Mouse (Mus musculus): ENCODE data around the gene Amy1. TPM values are rescaled to one million over a fixed set of nuclear protein-coding genes. Genes with fewer than 3 reads are reported as not detected.
"Not testable (repeated sequence)": the region's sequence is repeated elsewhere in the genome, so short reads cannot be mapped to it uniquely, and the experiment has no call there.

Gene Amy1
- total RNA-seq (2015; ENCODE audit: low replicate concordance) = 5.9 TPM in 1 of 2 replicates, not detected in the other
- 3.9 and 16.8 TPM in 2 replicates for total RNA-seq (2017; ENCODE audit: low replicate concordance)

GRCm38 (mm10) chr3:113606599-113606998 is at the start of gene Amy1:
Gene Amy1 (minus strand): TSS chr3:113606699.
- no peak for ATAC-seq (replicated peaks; ENCODE audit: low FRiP score, poor library complexity, severe bottlenecking)

GRCm38 (mm10) chr3:113654335-113654734 is 47.8 kb upstream of the Amy1 start:
- no peak for ATAC-seq (replicated peaks; ENCODE audit: low FRiP score, poor library complexity, severe bottlenecking)

GRCm38 (mm10) chr3:113651386-113651785 is 44.9 kb upstream of the Amy1 start:
- not testable (repeated sequence) for ATAC-seq (replicated peaks; ENCODE audit: low FRiP score, poor library complexity, severe bottlenecking)

- ATAC-seq (replicated peaks; ENCODE audit: low FRiP score, poor library complexity, severe bottlenecking) = no peak
Measured at GRCm38 (mm10) chr3:113639545-113639944, 33.0 kb upstream of the Amy1 start.

- no peak for ATAC-seq (replicated peaks; ENCODE audit: low FRiP score, poor library complexity, severe bottlenecking)
Measured at GRCm38 (mm10) chr3:113634220-113634619, 27.7 kb upstream of the Amy1 start.

- ATAC-seq (replicated peaks; ENCODE audit: low FRiP score, poor library complexity, severe bottlenecking) = peak; percentile 40
Measured at GRCm38 (mm10) chr3:113631611-113632010, 25.1 kb upstream of the Amy1 start.

GRCm38 (mm10) chr3:113630564-113630963 is 24.1 kb upstream of the Amy1 start:
- ATAC-seq (replicated peaks; ENCODE audit: low FRiP score, poor library complexity, severe bottlenecking) = peak; percentile 56

- peak; percentile 80 for ATAC-seq (replicated peaks; ENCODE audit: low FRiP score, poor library complexity, severe bottlenecking)
Measured at GRCm38 (mm10) chr3:113629606-113630359, 23.3 kb upstream of the Amy1 start, which contains the start of gene Rnpc3. Gene Rnpc3 (minus strand): TSS chr3:113630149.

GRCm38 (mm10) chr3:113590844-113591243 is 15.7 kb downstream of the Amy1 start:
- no peak for ATAC-seq (replicated peaks; ENCODE audit: low FRiP score, poor library complexity, severe bottlenecking)

GRCm38 (mm10) chr3:113574578-113574977 is 31.9 kb downstream of the Amy1 start:
- no peak for ATAC-seq (replicated peaks; ENCODE audit: low FRiP score, poor library complexity, severe bottlenecking)

- no peak for ATAC-seq (replicated peaks; ENCODE audit: low FRiP score, poor library complexity, severe bottlenecking)
Measured at GRCm38 (mm10) chr3:113574138-113574537, 32.4 kb downstream of the Amy1 start.

GRCm38 (mm10) chr3:113572158-113572557 is 34.3 kb downstream of the Amy1 start:
- ATAC-seq (replicated peaks; ENCODE audit: low FRiP score, poor library complexity, severe bottlenecking) = no peak

- no peak for ATAC-seq (replicated peaks; ENCODE audit: low FRiP score, poor library complexity, severe bottlenecking)
Measured at GRCm38 (mm10) chr3:113539692-113540091, 66.8 kb downstream of the Amy1 start.

GRCm38 (mm10) chr3:113532328-113532727 is 74.2 kb downstream of the Amy1 start, which contains the start of gene Amy2a1:
Gene Amy2a1 (minus strand): TSS chr3:113532428.
- ATAC-seq (replicated peaks; ENCODE audit: low FRiP score, poor library complexity, severe bottlenecking) = not testable (repeated sequence)

Other genes starting within 250 kb of the Amy1 start
- gene Amy2a1, start 74.3 kb downstream of the Amy1 start, total RNA-seq (2015; ENCODE audit: low replicate concordance) = not detected in 2 replicates
- gene Amy2a1, start 74.3 kb downstream of the Amy1 start, total RNA-seq (2017; ENCODE audit: low replicate concordance) = not detected in 2 replicates
- 63.3 and 102 TPM in 2 replicates for gene Rnpc3, start 23.4 kb upstream of the Amy1 start, total RNA-seq (2015; ENCODE audit: low replicate concordance)
- 67.9 and 189 TPM in 2 replicates for gene Rnpc3, start 23.4 kb upstream of the Amy1 start, total RNA-seq (2017; ENCODE audit: low replicate concordance)